ENCODE assay signal across 28 mouse cellular contexts in genomic region chr3:55553031-55553430, GRCm38 (mm10).
"Had no signal": no experiment of that assay in that cellular context is flagged by ENCODE, and none has a peak within 500 bp of the region (broad histone marks: within the 10 kb centered on the region; RNA-seq: fewer than 3 reads in every experiment).

No protein-coding gene starts in this region.

- H3K4me1 ChIP-seq: limb, embryonic 15.5 days; liver, embryonic 12.5 days; liver, embryonic 13.5 days; megakaryocyte, embryonic 14.5 days; midbrain, embryonic 10.5 days; midbrain, embryonic 12.5 days; midbrain, embryonic 13.5 days; midbrain, embryonic 15.5 days; neural tube, embryonic 12.5 days had no signal

- H3K27me3 ChIP-seq: limb, embryonic 12.5 days; limb, embryonic 13.5 days; limb, embryonic 15.5 days; liver, embryonic 12.5 days; liver, embryonic 13.5 days; liver, embryonic 15.5 days; midbrain, embryonic 12.5 days; midbrain, embryonic 13.5 days; midbrain, embryonic 15.5 days; neural tube, embryonic 12.5 days had no signal

- H3K9me3 ChIP-seq: limb, embryonic 10.5 days; limb, embryonic 12.5 days; limb, embryonic 13.5 days; limb, embryonic 15.5 days; liver, embryonic 12.5 days; liver, embryonic 13.5 days; liver, embryonic 15.5 days; lung, embryonic 15.5 days; megakaryocyte, embryonic 14.5 days; midbrain, embryonic 10.5 days; midbrain, embryonic 12.5 days; midbrain, embryonic 13.5 days; midbrain, embryonic 15.5 days; neural tube, embryonic 12.5 days had no signal

- H3K27ac ChIP-seq: limb, embryonic 10.5 days; limb, embryonic 12.5 days; limb, embryonic 13.5 days; limb, embryonic 15.5 days; liver, embryonic 12.5 days; liver, embryonic 13.5 days; liver, embryonic 14.5 days; liver, embryonic 15.5 days; lung, embryonic 15.5 days; macrophage; midbrain, embryonic 10.5 days; midbrain, embryonic 12.5 days; midbrain, embryonic 13.5 days; midbrain, embryonic 15.5 days; neural tube, embryonic 12.5 days had no signal

- H3K4me3 ChIP-seq: limb, embryonic 10.5 days; limb, embryonic 12.5 days; limb, embryonic 13.5 days; limb, embryonic 15.5 days; liver, embryonic 12.5 days; liver, embryonic 13.5 days; liver, embryonic 15.5 days; lung, embryonic 15.5 days; megakaryocyte, embryonic 14.5 days; midbrain, embryonic 10.5 days; midbrain, embryonic 12.5 days; midbrain, embryonic 13.5 days; midbrain, embryonic 15.5 days; myocyte; neural tube, embryonic 12.5 days had no signal

- DNase-seq: left cerebral cortex, postnatal 4 days; liver; liver, embryonic 13.5 days; liver, postnatal 0 days; lung, adult 18-20 months; lung, adult 2 months; lung, embryonic 14.5 days; lung, postnatal 10 days; lung, postnatal 14 days; lung, postnatal 36 days; lung, postnatal 4 days; midbrain, embryonic 14.5 days had no signal

- H3K36me3 ChIP-seq: limb, embryonic 10.5 days; limb, embryonic 12.5 days; limb, embryonic 13.5 days; limb, embryonic 15.5 days; liver, embryonic 12.5 days; liver, embryonic 13.5 days; liver, embryonic 15.5 days; lung, embryonic 15.5 days; midbrain, embryonic 10.5 days; midbrain, embryonic 12.5 days; midbrain, embryonic 13.5 days; midbrain, embryonic 15.5 days; neural tube, embryonic 12.5 days had no signal
